Mouse (Mus musculus): ENCODE data around the gene Dhx32. TPM values are rescaled to one million over a fixed set of nuclear protein-coding genes. Genes with fewer than 3 reads are reported as not detected.
A peak's percentile ranks its signal among the peaks of the same experiment; 100 is the strongest.

Dhx32 gene
- polyA plus RNA-seq, 1 experiment from 2014 or later: 22.0 TPM

DNA sequence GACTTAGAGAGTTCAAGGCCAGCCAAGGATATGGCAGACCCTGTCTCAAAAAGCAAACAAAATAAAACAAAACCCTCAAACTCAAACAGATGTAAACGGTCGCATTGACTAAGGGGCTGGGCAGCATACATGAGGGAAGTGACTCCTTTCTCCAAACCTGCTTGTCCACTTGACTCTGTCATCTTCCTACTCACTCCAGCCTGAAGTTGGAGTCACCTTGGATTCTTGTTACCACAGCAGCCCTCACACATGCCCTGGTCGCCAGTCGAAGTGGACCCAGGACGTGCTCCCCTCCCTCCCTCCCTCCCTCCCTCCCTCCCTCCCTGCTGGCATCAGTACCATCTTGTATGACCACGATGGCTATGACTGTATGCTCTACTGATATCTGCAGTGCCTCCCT lies 943 bp downstream of the Dhx32 start:
- no peak overlapping the region; the same call in 1 of the 2 replicates for H3K4me2 ChIP-seq (replicated peaks; ENCODE audit: low read depth, low read length)
- peak; percentile 53 for DNase-seq (ENCODE audit: low spot score)

DNA sequence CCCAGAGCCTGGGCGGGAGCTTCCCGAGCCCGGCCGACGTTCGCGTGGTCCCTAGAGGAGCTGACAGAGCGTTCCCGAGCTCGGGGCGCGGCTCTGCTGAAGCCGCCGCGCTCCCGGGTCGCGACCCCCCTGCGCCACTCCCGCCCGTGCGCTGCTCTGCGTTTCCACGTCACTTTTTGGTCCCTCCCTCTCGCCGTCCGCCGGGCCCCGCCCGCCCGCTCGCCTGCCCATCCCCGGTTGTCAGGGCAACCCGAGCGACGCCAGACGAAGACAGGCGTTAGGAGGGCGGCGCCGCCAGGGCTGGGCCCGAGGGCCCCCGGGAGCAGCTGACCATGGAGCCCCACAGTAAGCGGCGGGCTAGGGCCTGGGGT lies 5.9 kb downstream of the Dhx32 start, which contains the start of gene Fank1:
Fank1 (plus strand) TSS at position 236 of the 371 bp plus-strand sequence.
- H3K36me3 ChIP-seq (ENCODE audit: insufficient read depth, low read length): no peaks in the 10 kb centered on the region
- H3K9ac ChIP-seq (replicated peaks; ENCODE audit: low read depth): peak within 1 kb of the TSS; percentile 51
- H3K9me3 ChIP-seq (ENCODE audit: low read length): no peaks in the 10 kb centered on the region
- H3K27ac ChIP-seq (ENCODE audit: low read length): no peak within 1 kb of the TSS
- DNase-seq (ENCODE audit: low spot score) (peak; percentile 95), ATAC-seq (peak; percentile 97)
- TF ChIP-seq CTCF (IDR thresholded peaks at IDR 0.05) (no peak), EP300 (IDR thresholded peaks at IDR 0.05) (no peak)
- peaks cover 3% of the 10 kb centered on the region; the same call in 1 of the 2 replicates for H3K4me1 ChIP-seq (ENCODE audit: insufficient read depth, low read depth, low read length)
- no peaks in the 10 kb centered on the region for H3K27me3 ChIP-seq (replicated peaks; ENCODE audit: insufficient read depth, low read length)
- WGBS: 4% methylated on average over 44 of the region's 45 CpGs
- peak within 1 kb of the TSS; percentile 90 for H3K4me2 ChIP-seq (replicated peaks; ENCODE audit: low read depth, low read length)
- H3K4me3 ChIP-seq (ENCODE audit: low read depth, low read length): peak within 1 kb of the TSS; percentile 67

More for the DNA sequence above, 943 bp downstream of the Dhx32 start:
- Histone ChIP-seq H3K9ac (replicated peaks; ENCODE audit: low read depth) (no peak overlapping the region), H3K9me3 (ENCODE audit: low read length) (no peaks in the 10 kb centered on the region), H3K4me1 (ENCODE audit: insufficient read depth, low read depth, low read length) (peaks cover 3% of the 10 kb centered on the region; the same call in 1 of the 2 replicates), H3K27ac (ENCODE audit: low read length) (no peak overlapping the region), H3K27me3 (replicated peaks; ENCODE audit: insufficient read depth, low read length) (no peaks in the 10 kb centered on the region), H3K36me3 (ENCODE audit: insufficient read depth, low read length) (no peaks in the 10 kb centered on the region), H3K4me3 (ENCODE audit: low read depth, low read length) (no peak overlapping the region)
- TF ChIP-seq CTCF (IDR thresholded peaks at IDR 0.05) (no peak), EP300 (IDR thresholded peaks at IDR 0.05) (no peak)
- peak; percentile 34; the same call in 1 of the 2 replicates for ATAC-seq
- 46% methylated on average over 6 of the region's 6 CpGs for WGBS

DNA sequence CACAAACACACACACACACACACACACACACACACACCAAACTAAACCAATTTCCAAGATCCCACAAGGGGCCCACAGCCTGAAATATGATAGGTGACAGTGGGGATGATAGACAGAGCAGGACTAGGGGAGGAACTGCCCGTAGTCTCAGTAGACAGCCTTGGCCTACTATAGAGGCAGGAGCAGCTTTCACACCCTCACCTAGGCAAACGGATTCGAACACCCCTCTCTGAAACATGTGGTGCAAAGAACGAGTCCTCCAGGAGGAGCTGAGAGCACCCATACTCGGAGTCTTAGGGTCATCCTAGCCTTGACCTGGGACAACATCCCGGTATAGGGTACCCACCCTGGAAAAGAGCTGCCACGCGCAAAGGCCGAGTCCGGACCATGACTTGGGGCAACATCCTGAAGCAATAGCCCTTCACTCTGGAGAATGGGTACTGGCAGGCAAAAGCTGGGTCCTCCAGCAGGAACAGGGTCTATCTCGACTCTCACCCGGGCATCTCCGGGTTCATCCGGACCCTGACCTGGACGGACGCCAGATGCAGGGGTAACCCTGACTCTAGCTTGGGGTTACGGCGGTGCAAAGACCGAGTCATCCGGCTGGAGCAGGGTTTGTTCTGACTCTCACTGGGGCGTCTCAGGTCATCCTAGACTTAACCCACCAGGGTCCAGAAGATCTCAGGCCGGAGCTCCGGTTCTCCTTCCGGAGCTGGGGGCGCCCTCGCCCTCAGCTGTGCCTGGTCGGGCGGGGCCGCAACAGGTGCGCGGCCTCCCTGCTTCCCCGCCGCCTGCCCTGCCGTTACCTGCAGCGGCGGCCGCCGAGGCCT lies 6.5 kb downstream of the Dhx32 start:
- DNase-seq (ENCODE audit: low spot score): no peak
- no peak for ATAC-seq

DNA sequence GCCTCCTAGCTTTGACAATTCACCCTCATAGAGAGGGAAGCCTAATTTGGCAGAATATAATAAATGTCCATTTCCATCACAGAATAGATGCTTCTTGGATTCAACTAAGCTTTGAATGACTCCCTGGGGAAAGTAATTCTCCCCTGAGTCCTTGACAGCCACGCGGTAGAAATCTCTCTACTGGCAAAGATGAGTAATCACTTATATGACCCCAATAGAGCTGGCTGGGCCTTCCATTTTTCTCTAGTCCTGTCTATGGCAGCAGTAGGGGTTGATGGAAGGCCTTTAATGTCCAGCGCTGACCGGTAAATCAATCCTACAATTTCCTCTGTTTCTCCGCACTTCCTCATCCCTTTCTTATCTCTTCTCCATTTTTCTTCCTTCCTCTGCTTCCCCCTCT lies 7.3 kb downstream of the Dhx32 start:
- ATAC-seq (no peak), DNase-seq (ENCODE audit: low spot score) (no peak)
- no peak for TF ChIP-seq CTCF (IDR thresholded peaks at IDR 0.05)
- no peak for TF ChIP-seq EP300 (IDR thresholded peaks at IDR 0.05)
- Histone ChIP-seq H3K27me3 (replicated peaks; ENCODE audit: insufficient read depth, low read length) (no peaks in the 10 kb centered on the region), H3K9me3 (ENCODE audit: low read length) (no peaks in the 10 kb centered on the region), H3K4me1 (ENCODE audit: insufficient read depth, low read depth, low read length) (peaks cover 3% of the 10 kb centered on the region; the same call in 1 of the 2 replicates), H3K4me3 (ENCODE audit: low read depth, low read length) (no peak overlapping the region), H3K27ac (ENCODE audit: low read length) (no peak overlapping the region), H3K36me3 (ENCODE audit: insufficient read depth, low read length) (no peaks in the 10 kb centered on the region), H3K4me2 (replicated peaks; ENCODE audit: low read depth, low read length) (no peak overlapping the region), H3K9ac (replicated peaks; ENCODE audit: low read depth) (no peak overlapping the region)
- WGBS: 58% methylated on average over 5 of the region's 5 CpGs

More for the DNA sequence above, 6.5 kb downstream of the Dhx32 start:
- TF ChIP-seq CTCF (IDR thresholded peaks at IDR 0.05) (no peak), EP300 (IDR thresholded peaks at IDR 0.05) (no peak)
- peak overlapping the region; percentile 90 for H3K4me2 ChIP-seq (replicated peaks; ENCODE audit: low read depth, low read length)
- no peak overlapping the region for H3K27ac ChIP-seq (ENCODE audit: low read length)
- no peaks in the 10 kb centered on the region for H3K9me3 ChIP-seq (ENCODE audit: low read length)
- H3K36me3 ChIP-seq (ENCODE audit: insufficient read depth, low read length): no peaks in the 10 kb centered on the region
- 10% methylated on average over 24 of the region's 38 CpGs for WGBS
- no peaks in the 10 kb centered on the region for H3K27me3 ChIP-seq (replicated peaks; ENCODE audit: insufficient read depth, low read length)
- H3K9ac ChIP-seq (replicated peaks; ENCODE audit: low read depth): peak overlapping the region; percentile 51
- H3K4me1 ChIP-seq (ENCODE audit: insufficient read depth, low read depth, low read length): peaks cover 3% of the 10 kb centered on the region; the same call in 1 of the 2 replicates
- H3K4me3 ChIP-seq (ENCODE audit: low read depth, low read length): peak overlapping the region; percentile 67

DNA sequence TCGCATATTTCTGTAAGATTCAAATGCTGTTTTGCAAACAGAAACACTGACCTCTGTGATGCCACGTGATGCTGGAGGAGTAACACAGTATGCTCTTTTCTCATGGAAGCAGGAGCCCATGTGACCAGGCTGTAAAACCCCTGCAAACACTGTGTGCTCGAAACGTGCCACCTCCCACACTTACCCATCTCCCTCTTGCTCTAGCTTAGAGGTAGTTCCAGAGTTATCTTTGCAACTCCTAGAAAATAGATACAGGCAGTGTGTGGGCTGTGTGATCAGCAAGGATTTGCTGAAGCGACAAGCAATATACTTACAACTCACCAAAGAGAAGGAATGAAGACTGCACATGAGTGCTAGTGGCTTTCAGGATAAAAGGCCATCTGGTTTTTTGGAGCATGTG lies 14.0 kb downstream of the Dhx32 start:
- 67% methylated on average over 5 of the region's 5 CpGs for WGBS
- no peak for ATAC-seq
- H3K4me3 ChIP-seq (ENCODE audit: low read depth, low read length): no peak overlapping the region
- H3K4me1 ChIP-seq (ENCODE audit: insufficient read depth, low read depth, low read length): no peaks in the 10 kb centered on the region
- no peak overlapping the region for H3K27ac ChIP-seq (ENCODE audit: low read length)
- DNase-seq (ENCODE audit: low spot score): no peak
- TF ChIP-seq EP300 (IDR thresholded peaks at IDR 0.05): no peak
- TF ChIP-seq CTCF (IDR thresholded peaks at IDR 0.05): no peak
- no peaks in the 10 kb centered on the region for H3K9me3 ChIP-seq (ENCODE audit: low read length)
- no peak overlapping the region for H3K9ac ChIP-seq (replicated peaks; ENCODE audit: low read depth)
- no peaks in the 10 kb centered on the region for H3K36me3 ChIP-seq (ENCODE audit: insufficient read depth, low read length)
- H3K27me3 ChIP-seq (replicated peaks; ENCODE audit: insufficient read depth, low read length): no peaks in the 10 kb centered on the region
- H3K4me2 ChIP-seq (replicated peaks; ENCODE audit: low read depth, low read length): no peak overlapping the region

DNA sequence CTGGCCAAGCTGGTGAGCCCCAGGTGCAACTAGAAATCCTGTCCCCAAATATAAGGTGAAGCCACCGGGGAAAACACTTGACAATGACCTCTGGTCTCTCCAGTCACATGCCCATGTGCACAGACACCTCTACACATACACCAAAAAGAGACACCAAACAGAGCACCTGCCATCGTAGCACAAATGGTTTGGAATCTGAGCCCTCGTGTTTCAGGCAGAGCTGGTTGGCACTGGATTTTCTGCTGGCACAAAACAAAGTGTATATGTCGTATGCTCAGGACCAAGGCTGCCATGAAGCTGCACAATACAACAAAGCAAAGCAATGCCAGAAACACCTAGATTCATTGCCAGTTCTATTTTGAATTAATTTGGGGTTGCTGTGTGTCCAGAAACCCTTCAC lies 14.5 kb downstream of the Dhx32 start:
- H3K9ac ChIP-seq (replicated peaks; ENCODE audit: low read depth): no peak overlapping the region
- ATAC-seq (no peak), DNase-seq (ENCODE audit: low spot score) (no peak)
- no peaks in the 10 kb centered on the region for H3K4me1 ChIP-seq (ENCODE audit: insufficient read depth, low read depth, low read length)
- TF ChIP-seq CTCF (IDR thresholded peaks at IDR 0.05) (no peak), EP300 (IDR thresholded peaks at IDR 0.05) (no peak)
- H3K36me3 ChIP-seq (ENCODE audit: insufficient read depth, low read length): no peaks in the 10 kb centered on the region
- no peaks in the 10 kb centered on the region for H3K27me3 ChIP-seq (replicated peaks; ENCODE audit: insufficient read depth, low read length)
- no peaks in the 10 kb centered on the region for H3K9me3 ChIP-seq (ENCODE audit: low read length)
- no peak overlapping the region for H3K27ac ChIP-seq (ENCODE audit: low read length)
- H3K4me2 ChIP-seq (replicated peaks; ENCODE audit: low read depth, low read length): no peak overlapping the region
- WGBS: 77% methylated on average over 4 of the region's 4 CpGs
- no peak overlapping the region for H3K4me3 ChIP-seq (ENCODE audit: low read depth, low read length)
